Mouse (Mus musculus): ENCODE data around the gene Rpl32.

Gene Rpl32

DNA sequence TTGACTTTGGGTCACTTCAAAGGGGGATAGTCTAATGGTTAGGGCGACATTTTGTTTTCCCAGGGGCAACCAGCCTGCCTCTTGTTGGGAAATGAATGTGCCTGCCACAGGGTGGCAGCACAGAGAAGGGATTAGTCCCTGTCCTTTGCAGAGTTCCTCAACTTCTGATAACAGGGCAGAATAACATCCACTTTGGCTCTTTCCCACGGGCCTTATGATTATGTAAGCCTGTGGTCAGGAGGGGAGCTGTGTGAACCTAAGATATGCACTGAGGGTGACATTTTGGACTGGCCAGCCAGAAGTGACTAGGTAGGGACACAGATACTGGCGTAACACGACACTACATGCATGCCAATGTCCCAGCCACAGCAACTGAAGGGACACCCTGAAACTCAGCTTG, 5.6 kb upstream of the Rpl32 start:
- DNase-seq = peak; percentile 69

DNA sequence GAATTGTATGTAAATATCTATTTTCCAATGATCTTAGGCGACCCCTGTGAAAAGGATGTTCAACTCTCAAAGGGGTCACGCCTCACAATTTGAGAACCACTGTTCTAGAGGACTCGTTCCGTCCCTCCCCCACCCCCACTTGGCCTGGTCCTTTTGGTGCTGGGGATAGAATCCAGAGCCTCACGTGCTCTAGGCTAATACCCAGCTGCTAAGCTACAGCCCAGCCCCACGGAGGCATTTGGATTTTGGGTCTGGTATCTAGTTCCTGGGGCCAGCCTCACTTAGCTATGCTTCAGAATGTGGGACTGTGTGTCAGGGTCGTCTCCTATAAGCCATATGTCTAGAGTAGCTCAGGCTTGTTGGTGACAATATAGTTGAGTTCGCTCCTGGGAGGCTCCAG, 3.1 kb upstream of the Rpl32 start:
- DNase-seq = no peak

DNA sequence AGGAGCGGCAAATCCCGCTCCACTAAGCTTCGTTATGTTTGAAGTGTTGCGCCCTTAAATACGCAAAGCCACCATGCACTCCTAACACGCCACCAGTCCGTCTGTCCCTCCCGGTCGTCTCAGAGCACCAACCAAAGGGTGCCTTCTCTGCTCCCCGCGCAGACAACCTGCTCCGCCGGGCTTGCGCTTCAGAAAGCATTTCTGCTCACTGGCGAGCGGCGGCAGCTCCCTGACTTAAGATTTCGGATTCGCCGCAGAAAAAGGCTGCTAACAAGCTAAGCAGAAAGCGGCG, 405 bp downstream of the Rpl32 start:
- DNase-seq = no peak

DNA sequence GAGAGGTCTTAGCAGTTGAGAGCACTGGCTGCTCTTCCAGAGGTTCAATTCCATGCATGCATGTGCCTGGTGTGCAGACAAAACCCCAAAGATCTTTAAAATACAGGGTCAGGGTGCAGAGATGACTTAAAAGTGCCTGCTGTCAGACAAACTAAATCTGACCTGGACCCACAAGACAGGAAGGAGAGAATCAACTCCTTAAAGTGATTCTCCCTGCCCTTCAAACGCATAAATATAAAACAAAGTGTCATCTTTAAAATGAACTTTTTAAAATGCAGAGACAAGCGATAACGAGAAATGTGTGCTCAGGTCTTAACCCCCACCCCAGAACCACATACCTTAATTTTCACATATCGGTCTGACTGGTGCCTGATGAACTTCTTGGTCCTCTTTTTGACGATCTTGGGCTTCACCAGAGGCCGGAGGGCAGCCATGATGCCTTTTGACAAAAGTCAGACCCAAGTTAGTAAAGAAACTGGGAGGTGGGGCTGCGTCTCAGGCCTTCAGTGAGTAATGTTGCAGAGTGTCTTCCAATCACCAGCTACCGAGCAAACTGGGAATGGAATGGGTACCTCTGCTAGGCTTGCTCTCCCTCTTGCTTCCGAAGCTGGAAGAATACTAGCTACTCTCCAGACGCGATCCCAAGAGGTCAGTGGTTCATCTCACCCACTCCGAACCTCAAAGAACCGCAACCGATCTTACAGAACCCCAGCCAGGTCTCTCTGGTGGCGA, 917 bp downstream of the Rpl32 start:
- DNase-seq = peak in 1 of 2 experiments; percentile 27

DNA sequence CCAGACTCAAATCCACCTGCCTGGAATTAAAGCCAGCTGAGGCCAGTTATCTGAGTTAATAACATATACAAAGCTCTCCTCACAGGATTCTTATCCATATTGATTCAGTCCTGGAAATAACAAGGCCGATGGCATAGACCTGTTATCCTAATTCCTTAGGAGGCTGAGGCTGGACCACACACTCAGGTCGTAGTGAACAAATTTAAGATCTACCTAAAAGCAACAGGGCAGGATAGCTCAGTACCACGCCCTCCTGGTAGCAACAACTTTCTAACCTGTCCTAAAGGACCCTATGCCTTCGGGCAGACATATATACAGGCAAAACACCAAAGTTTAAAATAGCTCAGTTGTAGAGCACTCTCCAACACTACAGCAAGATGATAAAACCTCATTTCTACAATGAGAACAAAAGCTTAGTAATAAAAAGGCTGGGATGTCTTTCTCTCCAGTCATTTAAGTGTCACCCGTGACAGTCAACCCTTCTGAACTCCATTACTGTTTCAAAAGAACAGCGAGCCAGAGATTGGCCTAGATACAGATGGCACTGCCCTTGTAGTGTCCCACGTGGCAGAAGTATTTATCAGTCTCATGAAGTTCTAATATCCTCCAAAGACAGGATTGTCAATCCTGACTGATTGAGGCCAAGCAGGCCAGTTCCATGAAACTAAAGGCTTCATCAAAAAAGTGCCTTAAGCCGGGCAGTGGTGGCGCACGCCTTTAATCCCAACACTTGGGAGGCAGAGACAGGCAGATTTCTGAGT, 3.9 kb downstream of the Rpl32 start:
- no peak for DNase-seq

DNA sequence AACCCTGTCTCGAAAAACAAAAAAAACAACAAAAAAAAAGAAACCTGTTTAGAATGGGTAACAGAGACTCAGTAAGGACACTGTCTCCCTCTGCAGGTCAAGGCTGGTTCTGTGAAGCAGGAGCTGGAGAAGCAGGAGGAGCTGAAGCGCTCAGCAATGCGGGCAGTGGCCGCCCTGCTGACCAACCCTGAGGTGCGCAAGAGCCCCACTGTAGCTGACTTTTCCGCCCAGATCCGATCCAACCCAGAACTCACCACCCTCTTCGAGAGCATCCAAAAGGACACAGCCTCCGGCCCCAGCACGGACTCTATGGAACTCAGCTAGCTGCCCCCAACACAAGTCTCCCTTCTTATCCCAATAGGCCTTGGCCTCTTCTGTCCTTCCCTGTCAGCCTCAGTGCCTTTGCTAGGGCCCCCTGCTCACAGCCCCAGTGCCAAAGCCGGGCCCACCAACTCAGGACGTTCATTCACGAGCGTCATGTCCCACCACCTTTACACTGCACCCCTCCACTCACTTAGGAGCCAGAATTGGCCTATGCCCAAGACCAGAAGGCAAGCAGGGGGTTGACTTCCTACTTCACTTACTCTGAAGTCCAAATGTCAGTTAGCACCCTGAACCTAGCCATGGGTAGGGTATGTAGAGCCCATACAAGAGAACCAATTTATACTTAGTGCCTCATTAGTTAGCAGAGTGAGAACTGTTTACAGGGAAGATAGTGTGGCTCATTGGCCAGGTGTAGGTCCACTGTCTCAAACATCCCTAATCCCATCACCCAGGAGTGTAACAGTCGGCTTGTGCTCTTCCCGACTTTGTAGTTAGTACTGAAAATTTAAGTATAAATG, 4.8 kb downstream of the Rpl32 start:
- peak; percentile 82 to 86 for DNase-seq

DNA sequence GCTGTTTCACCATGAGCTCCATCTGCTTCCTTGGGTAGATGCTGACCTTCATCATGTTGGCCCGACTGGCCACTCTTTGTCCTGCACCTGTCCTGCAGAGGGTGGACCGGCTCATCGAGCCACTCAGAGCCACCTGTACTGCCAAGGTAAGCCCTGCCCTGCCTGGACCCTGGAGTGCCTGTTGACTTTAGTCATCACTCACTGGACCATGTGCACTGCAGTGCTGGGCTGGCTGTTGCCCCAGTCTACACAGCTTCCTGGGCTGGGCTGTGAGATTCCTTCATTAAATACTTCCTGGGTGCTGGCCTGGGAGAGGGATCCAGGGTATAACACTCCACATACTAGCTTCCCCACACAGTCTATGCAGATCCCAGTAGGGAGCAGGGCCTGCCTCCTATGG, 6.7 kb downstream of the Rpl32 start:
- peak in 1 of 2 experiments; percentile 47 for DNase-seq

DNA sequence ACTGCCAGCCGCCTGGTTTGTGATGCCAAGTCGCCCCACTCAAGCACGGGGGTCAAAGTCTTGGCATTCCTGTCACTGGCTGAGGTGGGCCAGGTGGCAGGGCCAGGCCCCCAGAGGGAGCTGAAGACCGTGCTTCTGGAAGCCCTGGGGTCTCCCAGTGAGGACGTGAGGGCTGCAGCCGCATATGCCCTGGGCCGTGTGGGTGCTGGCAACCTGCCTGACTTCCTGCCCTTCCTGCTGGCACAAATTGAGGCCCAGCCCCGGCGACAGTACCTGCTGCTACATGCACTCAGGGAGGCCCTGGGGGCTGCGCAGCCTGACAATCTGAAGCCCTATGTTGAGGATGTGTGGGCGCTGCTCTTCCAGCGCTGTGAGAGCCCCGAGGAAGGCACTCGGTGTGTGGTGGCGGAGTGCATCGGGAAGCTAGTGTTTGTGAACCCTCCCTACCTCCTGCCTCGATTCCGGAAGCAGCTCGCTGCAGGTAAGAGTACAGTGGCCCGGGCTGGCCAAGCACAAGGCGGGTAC, 15.8 kb downstream of the Rpl32 start:
- DNase-seq = no peak

DNA sequence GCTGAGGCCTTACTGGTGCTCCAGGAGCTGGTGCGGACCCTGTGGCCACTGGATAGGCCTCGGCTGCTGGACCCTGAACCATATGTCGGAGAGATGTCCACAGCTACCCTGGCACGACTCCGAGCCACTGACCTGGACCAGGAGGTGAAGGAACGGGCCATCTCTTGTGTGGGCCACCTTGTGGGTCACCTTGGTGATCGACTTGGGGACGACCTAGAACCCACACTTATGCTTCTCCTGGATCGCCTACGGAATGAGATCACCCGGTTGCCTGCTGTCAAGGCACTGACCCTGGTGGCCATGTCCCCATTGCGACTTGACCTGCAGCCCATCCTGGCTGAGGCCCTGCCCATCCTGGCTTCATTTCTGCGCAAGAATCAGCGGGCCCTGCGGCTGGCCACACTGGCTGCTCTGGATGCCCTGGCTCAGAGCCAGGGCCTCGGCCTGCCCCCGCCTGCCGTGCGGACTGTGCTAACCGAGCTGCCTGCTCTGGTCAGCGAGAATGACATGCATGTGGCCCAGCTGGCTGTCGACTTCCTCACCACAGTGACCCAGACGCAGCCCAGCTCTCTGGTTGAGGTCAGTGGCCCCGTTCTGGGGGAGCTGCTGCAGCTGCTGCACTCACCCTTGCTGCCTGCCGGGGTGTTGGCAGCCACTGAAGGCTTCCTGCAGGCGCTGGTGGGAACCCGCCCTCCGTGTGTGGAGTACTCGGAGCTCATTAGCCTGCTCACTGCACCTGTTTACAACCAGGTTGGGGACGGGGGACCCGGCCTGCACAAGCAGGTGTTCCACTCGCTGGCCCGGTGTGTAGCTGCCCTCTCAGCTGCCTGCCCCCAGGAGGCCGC, 16.5 kb downstream of the Rpl32 start:
- peak; percentile 47 to 88 for DNase-seq

DNA sequence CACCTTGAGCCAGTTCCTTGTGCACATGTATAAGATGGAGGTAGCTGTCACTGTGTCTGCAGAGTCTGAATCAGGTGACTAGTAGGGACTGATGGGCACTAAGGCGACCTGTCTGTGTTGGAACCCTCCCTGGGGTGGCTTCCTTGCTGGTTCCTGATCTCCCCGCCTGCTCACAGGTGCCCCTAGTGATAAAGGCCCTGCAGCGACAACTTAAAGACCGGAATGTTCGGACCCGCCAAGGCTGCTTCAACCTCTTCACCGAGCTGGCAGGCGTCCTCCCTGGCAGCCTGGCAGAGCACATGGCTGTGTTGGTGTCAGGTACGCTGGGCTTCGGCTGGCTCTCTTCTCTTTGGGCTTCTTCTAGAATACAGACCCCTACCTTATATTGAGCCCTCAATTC, 17.5 kb downstream of the Rpl32 start:
- no peak for DNase-seq

DNA sequence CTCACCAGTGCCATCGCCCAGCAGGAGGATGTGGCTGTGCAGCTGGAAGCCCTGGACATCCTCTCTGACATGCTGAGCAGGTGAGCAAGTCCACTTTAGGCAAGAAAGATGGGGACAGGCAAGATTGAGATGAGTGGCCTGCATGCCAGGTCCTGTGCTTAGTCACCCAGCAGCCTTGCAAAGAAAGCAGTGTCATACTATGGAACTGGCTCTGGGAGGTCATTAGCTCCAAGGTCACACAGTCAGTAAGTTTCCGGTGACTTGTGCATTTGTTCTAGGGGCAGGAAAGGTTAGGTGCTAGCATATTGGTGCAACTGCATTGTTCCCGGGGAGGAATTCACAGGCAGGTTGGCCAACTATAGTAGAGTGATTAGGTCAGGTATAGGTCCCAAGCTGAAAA, 25.8 kb downstream of the Rpl32 start:
- no peak for DNase-seq

DNA sequence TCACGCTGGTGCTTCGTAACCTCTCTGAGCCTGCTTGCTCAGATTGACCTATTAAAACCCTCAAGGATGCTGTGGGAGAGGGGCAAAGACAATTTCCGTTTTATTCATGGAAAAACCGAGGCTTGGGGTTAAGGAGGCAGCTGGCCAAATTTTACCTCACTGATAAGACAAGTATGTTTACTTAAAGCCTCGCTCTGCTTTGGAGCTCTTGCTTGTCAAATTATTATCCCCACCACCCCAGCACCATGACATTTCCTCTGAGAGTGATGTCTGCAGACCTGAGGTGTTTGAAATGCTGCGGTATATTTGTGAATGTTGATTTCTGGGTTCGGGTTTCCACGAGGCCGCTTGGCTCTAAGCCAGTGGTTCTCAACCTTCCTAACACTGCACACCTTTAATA, 32.2 kb downstream of the Rpl32 start:
- no peak for DNase-seq

DNA sequence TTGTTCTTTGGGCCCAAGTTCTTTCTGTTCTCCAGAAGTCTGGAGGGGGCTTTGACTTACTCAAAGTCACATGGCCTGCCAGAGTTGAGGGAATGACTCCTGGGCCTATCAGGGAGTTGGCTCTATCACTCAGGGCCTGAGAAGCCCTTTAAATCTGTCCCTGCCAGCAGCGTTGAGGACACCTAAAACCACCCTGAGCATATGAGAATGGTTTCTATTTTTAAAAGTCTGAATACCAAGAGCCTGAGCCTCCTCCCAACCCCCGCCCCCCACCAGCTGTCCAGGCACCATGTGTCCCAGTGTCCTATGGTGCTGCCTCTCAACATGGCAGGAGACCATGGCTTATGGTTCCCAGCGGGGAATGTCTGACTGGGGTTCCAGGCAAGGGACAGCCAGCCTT, 32.7 kb downstream of the Rpl32 start:
- no peak for DNase-seq

DNA sequence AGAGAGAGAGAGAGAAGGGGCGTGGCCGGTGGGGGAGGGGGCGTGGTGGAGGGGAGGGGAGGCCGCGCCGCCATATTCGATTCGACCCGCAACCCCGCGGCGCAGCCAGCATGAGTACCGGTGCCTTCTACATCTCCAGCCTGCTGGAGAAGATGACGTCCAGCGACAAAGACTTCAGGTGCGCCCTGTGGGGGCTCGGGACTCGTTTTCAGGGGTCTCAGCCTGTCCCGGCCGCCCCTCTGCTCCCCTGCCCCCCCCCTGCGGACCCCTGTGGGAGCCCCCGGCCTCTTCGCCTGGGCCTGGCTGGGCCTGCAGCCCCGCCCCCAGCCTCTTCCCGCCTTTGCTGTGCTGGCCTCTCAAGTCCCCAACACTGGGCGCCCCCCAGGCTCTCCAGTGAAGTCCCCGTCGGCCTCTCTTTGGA, 34.0 kb downstream of the Rpl32 start, which contains the start of gene Cand2:
Cand2 (plus strand) TSS at position 38 of the 421 bp plus-strand sequence.
- DNase-seq = peak; percentile 66

DNA sequence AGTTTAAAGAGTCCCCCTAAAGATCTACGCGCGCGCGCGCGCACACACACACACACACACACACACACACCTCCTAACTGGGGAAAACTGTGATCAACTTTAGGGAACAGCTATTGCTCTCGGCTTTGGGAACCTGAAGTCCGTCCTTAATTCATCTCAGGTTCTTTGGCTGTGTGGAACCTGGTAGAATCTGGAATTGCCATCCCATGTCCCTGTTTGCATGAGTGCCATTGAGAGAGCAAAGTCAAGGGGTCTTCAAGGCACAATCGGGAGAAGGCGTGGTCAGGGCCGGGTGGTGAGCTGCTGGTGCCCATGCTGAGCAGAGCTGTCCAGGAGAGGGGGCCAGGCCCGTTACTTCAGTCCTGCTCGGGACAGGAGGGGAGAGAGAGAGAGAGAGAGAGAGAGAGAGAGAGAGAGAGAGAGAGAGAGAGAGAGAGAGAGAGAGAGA, 34.6 kb downstream of the Rpl32 start:
- peak; percentile 38 to 66 for DNase-seq

DNA sequence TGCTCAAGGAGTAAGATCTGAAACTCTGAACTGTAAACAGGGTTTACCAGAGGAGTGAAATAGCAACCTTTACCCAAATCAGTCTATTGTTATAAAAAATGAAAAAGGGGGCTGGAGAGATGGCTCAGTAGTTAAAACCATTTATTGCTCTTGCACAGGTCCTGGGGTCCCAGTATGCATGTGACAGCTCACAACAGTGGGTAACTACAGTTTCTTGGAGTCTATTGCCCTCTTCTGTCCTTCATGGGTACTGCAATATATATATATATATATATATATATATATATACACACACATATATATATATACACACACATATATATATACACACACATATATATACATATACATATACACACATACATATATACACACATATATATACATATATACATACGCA, 35.9 kb downstream of the Rpl32 start:
- DNase-seq = no peak

DNA sequence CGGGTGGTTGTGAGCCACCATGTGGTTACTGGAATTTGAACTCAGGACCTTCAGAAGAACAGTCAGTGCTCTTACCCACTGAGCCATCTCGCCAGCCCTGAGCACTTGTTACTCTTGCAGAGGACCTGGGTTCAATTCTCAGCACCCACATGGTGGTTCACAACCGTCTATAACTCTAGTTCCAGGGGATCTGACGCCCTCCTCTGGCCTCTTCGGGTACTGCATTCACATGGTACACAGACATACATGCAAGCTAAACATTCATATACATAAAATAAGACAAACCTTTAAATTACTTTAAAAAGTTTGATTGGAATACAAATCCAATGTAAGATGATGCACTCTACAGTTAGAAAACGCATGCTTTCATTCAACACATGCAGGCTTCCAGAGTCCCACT, 36.3 kb downstream of the Rpl32 start:
- DNase-seq = no peak

DNA sequence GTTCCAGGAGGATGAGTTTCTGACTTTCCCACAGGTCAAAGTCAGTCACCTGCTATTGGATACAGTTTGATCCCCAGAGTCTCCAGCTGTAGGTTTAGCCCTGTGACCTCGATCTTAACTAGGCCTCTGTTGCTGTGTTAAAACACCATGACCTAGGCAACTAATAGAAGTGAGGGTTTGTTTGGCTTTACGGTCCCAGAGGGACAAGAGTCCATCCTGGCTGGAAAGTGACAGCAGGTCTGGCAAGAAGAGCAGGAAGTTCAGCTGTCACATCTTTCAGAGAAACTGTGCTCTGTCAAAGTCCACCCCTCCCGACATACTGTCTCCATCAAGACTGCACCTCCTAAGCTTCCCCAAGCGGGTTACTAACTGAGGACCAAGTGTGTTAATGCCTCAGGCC, 37.7 kb downstream of the Rpl32 start:
- DNase-seq = no peak

DNA sequence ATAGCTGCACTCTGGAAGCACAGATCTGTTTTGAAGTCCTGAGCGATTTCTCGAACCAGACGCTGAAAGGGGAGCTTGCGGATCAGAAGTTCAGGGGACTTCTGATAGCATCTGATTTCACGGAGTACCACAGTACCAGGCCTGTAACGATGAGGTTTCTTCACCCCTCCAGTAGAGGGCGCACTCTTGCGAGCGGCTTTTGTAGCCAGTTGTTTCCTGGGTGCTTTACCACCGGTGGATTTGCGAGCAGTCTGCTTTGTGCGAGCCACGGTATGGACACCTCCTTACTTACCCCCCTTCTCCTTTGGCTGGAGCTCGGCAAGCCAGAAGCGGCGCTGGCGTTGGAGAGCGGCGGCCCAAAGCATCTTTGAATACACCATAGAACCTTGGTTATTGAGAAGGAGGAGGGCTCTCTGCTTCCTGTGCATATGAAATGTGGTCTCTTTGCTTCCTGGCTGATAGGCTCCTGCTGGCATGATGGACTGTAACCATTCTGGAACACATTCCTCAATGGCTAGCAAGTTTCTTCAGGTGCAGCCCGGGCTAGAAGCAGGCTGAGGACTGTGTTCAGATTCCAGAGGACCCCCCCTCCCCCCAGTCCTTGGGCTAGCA, 38.4 kb downstream of the Rpl32 start:
- no peak for DNase-seq

DNA sequence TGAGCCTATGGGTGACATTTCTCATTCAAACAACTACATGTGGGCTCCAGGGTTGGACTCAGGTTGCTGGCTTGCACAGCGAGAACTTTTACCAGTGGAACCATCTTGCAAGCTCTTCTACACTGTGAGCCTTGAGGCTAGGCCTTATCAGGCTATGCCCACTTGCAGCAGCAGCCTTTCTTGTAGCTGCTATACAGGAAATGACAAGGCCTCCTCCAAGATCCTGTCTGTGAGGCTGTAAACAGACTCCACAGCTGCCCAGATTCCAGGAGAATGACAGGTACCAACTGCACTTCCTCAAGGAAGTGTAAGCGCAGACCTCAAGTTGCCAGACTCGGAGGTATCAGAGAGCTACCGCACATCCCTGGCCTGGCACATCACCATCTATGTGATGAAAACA, 40.3 kb downstream of the Rpl32 start:
- DNase-seq = peak; percentile 35 to 56

DNA sequence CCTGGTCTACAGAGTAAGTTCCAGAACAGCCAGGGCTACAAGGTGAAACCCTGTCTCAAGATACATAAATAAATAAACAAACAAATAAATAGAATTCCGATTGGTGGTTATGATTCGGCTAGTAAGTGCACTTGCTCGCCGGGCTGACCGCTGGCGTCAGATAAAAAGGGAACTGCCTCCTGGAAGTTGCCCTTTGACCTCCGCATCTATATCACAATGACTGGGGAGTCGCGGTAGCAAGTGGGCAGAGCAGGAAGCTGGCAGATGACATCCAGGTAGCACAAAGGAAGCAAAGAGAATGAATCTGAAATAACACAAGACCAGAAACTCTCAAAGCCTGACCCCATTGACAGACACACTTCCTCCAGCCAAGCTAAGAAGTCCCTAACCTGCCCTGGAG, 41.2 kb downstream of the Rpl32 start:
- DNase-seq = no peak

DNA sequence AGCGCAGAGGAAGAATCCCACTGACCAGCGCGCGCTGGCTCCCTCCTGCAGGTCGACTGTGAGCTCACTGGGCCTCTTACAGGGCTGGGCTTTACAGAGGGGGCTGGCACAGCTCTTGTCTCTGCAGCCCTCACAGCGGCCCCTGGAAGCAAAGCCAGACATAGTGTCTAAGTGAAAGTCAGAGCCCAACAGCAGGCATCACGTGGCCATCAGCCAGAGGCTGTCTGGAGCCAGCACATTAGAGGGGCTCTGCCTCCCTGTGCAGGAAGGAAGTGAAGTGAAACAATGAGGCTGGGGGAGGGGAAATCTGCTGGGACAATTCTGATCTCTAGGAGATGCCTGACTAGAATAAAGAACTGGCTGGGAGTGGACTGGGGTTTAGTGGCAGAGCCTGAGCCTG, 44.4 kb downstream of the Rpl32 start:
- peak; percentile 83 to 94 for DNase-seq
